Mouse (Mus musculus) testis, adult 2 months (tissue): ENCODE measurements around the gene Tmem107. TPM values are rescaled to one million over a fixed set of nuclear protein-coding genes. Genes with fewer than 3 reads are reported as not detected.

Source experiments
- H3K27ac ChIP-seq: fragments of 200-500 bp; 2 replicates; pipeline ENCODE4 v1.5.1; 2012; ENCODE audit warnings: low read depth, low read length; ENCODE audit not compliant: control insufficient read depth, insufficient read depth
- H3K27me3 ChIP-seq: fragments of 200-500 bp; 2 replicates; pipeline ENCODE4 v1.6.1; 2012; ENCODE audit warnings: mild to moderate bottlenecking, low read length, moderate library complexity; ENCODE audit not compliant: control insufficient read depth, insufficient read depth
- H3K36me3 ChIP-seq: fragments of 200-500 bp; 2 replicates; pipeline ENCODE4 v1.6.1; 2012; ENCODE audit warnings: mild to moderate bottlenecking, low read length; ENCODE audit not compliant: control insufficient read depth, insufficient read depth
- H3K4me1 ChIP-seq: fragments of 200-500 bp; 2 replicates; pipeline ENCODE4 v1.6.1; 2012; ENCODE audit warnings: low read length; ENCODE audit not compliant: control insufficient read depth, insufficient read depth
- H3K4me3 ChIP-seq: fragments of 200-500 bp; 2 replicates; pipeline ENCODE4 v1.5.1; 2012; ENCODE audit warnings: low read depth, mild to moderate bottlenecking, low read length, moderate library complexity, mixed read lengths; ENCODE audit not compliant: control insufficient read depth
- CTCF ChIP-seq: fragments of 200-500 bp; IDR thresholded peaks from 2 replicates; pipeline ENCODE4 v1.5.1; 2012; ENCODE audit warnings: low read depth, mild to moderate bottlenecking, inconsistent platforms, low read length, moderate library complexity; ENCODE audit not compliant: control insufficient read depth, insufficient read depth, insufficient replicate concordance
- POLR2A ChIP-seq: fragments of 200-500 bp; IDR thresholded peaks from 2 replicates; pipeline ENCODE4 v1.6.1; 2012; ENCODE audit warnings: low read depth, mild to moderate bottlenecking, inconsistent platforms, low read length, moderate library complexity; ENCODE audit not compliant: control insufficient read depth
- polyA plus RNA-seq: library from polyadenylated mRNA; depleted of rRNA; stranded (reverse); fragments of >200 nt; gene quantifications from 2 replicates; pipeline ENCODE4 v1.2.3, GENCODE M21; 2012

Tmem107 gene
- polyA plus RNA-seq, 1 experiment = 135 TPM

DNA sequence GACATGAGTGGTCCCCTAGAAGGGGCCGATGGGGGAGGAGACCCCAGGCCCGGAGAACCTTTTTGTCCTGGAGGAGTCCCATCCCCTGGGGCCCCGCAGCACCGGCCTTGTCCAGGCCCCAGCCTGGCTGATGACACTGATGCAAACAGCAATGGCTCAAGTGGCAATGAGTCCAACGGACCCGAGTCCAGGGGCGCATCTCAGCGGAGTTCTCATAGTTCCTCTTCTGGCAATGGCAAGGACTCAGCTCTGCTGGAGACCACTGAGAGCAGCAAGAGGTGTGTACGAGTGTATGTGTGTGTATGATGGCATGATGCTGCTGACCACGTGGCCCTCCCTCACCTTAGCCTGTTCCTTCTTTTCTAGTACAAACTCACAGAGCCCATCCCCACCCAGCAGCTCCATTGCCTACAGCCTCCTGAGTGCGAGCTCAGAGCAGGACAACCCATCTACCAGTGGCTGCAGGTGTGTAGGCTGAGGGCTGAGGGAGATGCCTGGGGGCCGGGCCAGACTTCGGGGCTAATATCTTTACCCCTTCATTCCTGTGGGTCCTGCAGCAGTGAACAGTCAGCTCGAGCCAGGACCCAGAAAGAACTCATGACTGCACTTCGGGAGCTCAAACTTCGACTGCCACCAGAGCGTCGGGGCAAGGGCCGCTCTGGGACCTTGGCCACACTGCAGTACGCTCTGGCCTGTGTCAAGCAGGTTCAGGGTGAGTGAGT lies 30.2 kb downstream of the Tmem107 start:
- Histone ChIP-seq H3K4me1 (peaks cover 27% of the 10 kb centered on the region), H3K4me3 (peak overlapping the region; percentile 99), H3K27ac (peak overlapping the region; percentile 20), H3K36me3 (peaks cover 6% of the 10 kb centered on the region), H3K27me3 (no peaks in the 10 kb centered on the region)
- TF ChIP-seq CTCF = no peak
- no peak for TF ChIP-seq POLR2A

DNA sequence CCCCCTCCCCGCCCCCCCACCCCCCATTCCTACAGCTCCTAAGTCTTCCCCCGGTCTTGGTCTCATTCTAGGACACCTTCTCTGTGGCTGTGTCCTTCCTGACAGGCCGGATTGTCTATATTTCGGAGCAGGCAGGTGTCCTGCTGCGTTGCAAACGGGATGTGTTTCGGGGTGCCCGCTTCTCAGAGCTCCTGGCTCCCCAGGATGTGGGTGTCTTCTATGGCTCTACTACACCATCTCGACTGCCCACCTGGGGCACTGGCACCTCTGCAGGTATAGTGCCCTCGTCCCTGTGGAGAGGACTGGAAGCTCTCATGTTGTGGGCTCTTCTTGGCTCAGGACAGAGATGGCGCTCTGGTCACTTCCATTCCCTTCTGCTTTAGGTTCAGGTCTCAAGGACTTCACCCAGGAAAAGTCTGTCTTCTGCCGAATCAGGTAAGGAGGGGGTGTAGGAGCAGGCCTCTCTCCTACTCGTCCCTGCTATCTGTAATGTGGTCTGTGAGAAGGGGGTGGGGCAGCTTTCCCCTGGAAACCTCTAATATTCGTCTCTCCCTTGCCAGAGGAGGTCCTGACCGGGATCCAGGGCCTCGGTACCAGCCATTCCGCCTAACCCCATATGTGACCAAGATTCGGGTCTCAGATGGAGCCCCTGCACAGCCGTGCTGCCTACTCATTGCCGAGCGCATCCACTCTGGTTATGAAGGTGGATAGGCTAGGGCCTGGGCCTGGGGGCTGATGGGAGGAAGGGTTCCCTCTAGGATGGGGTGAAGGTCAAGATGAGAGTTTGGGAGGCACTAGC lies 31.2 kb downstream of the Tmem107 start:
- Histone ChIP-seq H3K4me1 (peaks cover 22% of the 10 kb centered on the region), H3K36me3 (peaks cover 6% of the 10 kb centered on the region), H3K27me3 (no peaks in the 10 kb centered on the region), H3K27ac (no peak overlapping the region), H3K4me3 (peak overlapping the region; percentile 5; the same call in 1 of the 2 replicates)
- TF ChIP-seq POLR2A = no peak
- no peak for TF ChIP-seq CTCF

DNA sequence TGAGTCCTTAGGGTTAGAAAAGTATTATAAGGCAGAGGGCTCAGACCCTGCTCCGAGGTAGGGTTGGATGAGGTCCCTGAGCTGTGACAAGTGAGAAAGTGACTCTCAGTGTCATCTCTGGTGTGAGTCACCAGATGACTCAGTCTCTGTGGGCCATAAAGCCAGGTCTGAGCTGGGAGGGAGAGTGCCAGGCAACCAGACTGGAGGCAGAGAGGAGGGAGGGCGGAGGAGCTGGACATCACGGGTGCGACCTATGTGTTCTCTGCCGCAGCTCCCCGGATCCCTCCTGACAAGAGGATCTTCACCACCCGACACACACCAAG lies 31.8 kb downstream of the Tmem107 start:
- no peaks in the 10 kb centered on the region for H3K27me3 ChIP-seq
- TF ChIP-seq POLR2A (no peak), CTCF (no peak)
- H3K4me1 ChIP-seq = peaks cover 16% of the 10 kb centered on the region
- H3K36me3 ChIP-seq = peaks cover 6% of the 10 kb centered on the region
- H3K4me3 ChIP-seq = no peak overlapping the region
- H3K27ac ChIP-seq = no peak overlapping the region

DNA sequence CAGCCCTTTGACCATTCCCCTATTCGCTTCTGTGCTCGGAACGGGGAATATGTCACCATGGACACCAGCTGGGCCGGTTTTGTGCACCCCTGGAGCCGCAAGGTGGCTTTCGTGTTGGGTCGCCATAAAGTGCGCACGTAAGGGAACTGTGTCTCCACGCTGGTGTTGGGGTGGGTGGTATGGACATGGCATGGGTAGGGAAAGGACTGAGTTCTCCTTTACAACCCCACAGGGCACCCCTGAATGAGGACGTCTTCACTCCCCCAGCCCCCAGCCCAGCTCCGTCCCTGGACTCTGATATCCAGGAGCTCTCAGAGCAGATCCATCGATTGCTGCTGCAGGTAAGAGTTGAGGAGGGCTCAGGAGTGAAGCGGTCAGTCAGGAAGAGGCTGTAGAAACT lies 32.5 kb downstream of the Tmem107 start:
- Histone ChIP-seq H3K27me3 (no peaks in the 10 kb centered on the region), H3K36me3 (peaks cover 6% of the 10 kb centered on the region), H3K4me1 (peaks cover 8% of the 10 kb centered on the region), H3K4me3 (no peak overlapping the region), H3K27ac (no peak overlapping the region)
- no peak for TF ChIP-seq CTCF
- TF ChIP-seq POLR2A = no peak

DNA sequence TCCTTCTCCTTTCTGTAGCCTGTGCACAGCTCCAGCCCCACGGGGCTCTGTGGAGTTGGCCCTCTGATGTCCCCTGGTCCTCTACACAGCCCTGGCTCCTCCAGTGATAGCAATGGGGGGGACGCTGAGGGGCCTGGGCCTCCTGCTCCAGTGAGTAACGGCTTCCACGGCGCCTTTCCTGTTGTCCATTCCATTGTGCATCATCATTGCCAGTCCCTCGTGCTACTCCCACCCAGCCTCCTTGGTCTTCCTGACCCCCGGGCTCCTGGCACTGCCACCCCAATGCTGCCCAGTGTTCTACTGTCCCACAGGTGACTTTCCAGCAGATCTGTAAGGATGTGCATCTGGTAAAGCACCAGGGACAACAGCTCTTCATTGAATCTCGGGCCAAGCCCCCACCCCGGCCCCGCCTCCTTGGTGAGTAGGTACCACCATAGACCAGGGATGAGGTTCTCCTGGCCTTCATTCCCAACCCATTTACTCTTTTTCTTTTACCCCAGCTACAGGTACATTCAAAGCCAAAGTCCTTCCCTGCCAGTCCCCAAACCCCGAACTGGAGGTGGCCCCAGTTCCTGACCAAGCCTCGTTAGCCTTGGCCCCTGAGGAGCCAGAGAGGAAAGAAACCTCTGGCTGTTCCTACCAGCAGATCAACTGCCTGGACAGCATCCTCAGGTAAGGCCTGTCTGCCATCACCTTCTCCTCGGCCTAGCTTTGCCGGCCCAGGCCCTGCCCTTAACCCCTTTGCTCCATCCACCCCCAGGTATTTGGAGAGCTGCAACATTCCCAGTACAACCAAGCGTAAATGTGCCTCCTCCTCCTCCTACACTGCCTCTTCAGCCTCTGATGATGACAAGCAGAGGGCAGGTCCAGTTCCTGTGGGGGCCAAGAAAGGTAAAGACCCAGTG lies 33.2 kb downstream of the Tmem107 start:
- Histone ChIP-seq H3K36me3 (peaks cover 6% of the 10 kb centered on the region), H3K4me1 (peaks cover 4% of the 10 kb centered on the region), H3K4me3 (no peak overlapping the region), H3K27ac (no peak overlapping the region), H3K27me3 (no peaks in the 10 kb centered on the region)
- TF ChIP-seq POLR2A (no peak), CTCF (no peak)

DNA sequence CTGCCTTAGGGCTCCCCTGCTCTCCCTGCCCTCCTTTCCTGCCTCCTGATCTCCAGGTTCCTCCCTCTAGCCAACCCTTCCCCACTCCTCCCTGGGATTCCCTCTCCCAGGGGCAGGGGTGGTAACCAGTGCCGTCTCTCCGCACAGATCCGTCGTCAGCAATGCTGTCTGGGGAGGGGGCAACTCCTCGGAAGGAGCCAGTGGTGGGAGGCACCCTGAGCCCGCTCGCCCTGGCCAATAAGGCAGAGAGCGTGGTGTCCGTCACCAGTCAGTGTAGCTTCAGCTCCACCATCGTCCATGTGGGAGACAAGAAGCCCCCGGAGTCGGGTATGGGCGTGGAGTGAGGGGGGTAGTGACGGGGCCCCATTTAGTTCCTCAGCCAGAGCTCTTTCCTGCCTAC lies 33.9 kb downstream of the Tmem107 start:
- Histone ChIP-seq H3K36me3 (peaks cover 8% of the 10 kb centered on the region), H3K27ac (no peak overlapping the region), H3K4me3 (no peak overlapping the region), H3K27me3 (no peaks in the 10 kb centered on the region), H3K4me1 (peaks cover 6% of the 10 kb centered on the region)
- TF ChIP-seq POLR2A (no peak), CTCF (no peak)

DNA sequence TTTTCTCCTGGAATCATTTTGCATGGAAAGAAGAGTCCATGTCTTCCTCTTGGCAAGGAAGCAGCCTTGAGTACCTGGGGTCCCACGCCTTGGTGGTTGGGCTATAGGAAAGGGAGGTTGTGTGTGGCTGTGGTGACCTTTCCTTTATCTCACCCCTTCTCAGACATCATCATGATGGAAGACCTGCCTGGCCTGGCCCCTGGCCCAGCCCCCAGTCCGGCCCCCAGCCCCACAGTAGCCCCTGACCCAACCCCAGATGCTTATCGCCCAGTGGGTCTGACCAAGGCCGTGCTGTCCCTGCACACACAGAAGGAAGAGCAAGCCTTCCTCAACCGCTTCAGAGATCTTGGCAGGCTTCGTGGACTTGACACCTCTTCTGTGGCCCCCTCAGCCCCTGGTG lies 34.6 kb downstream of the Tmem107 start:
- H3K4me3 ChIP-seq = peak overlapping the region; percentile 62
- H3K27me3 ChIP-seq = no peaks in the 10 kb centered on the region
- peaks cover 8% of the 10 kb centered on the region for H3K36me3 ChIP-seq
- H3K4me1 ChIP-seq = peaks cover 4% of the 10 kb centered on the region
- TF ChIP-seq CTCF (no peak), POLR2A (no peak)
- H3K27ac ChIP-seq = no peak overlapping the region

DNA sequence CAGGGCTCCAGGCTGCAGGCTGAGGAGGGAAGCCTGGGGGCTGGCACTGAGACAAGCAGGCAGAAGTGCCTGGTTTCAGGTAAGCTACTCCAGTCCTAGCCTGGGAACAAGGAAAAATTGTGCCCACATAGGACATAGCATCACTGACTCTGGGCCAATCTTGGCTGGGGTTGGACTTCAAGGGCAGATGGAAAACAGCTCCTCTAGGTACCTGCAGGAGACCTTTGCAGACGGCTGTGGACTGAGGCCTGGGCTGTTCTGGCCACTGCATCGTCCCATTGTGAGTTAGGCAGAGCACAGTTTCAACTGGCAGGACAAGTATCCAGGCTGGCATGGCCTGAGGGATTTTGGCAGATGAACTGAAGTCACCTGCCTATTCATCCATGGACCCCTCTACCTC lies 35.2 kb downstream of the Tmem107 start:
- H3K36me3 ChIP-seq = peaks cover 8% of the 10 kb centered on the region
- H3K4me3 ChIP-seq = peak overlapping the region; percentile 61
- peaks cover 4% of the 10 kb centered on the region for H3K4me1 ChIP-seq
- no peak overlapping the region for H3K27ac ChIP-seq
- H3K27me3 ChIP-seq = no peaks in the 10 kb centered on the region
- TF ChIP-seq POLR2A (no peak), CTCF (no peak)
